Mouse (Mus musculus) C2C12 (cell line): Measurements from ENCODE around the gene 1700007K13Rik. TPM values are rescaled to one million over a fixed set of nuclear protein-coding genes. Genes with fewer than 3 reads are reported as not detected.
A peak's percentile ranks its signal among the peaks of the same experiment; 100 is the strongest.

Experiments
- H3K27me3 ChIP-seq: one replicate; pipeline ENCODE4 v1.6.1; 2011; ENCODE audit not compliant: control insufficient read depth, insufficient read depth, insufficient read length
- H3K36me3 ChIP-seq: one replicate; pipeline ENCODE4 v1.6.1; 2011; ENCODE audit not compliant: control insufficient read depth, insufficient read depth
- H3K4me3 ChIP-seq: one replicate; pipeline ENCODE4 v1.5.1; 2011; ENCODE audit warnings: mild to moderate bottlenecking, control low read depth; ENCODE audit not compliant: poor library complexity, insufficient read depth, severe bottlenecking
- H3K79me2 ChIP-seq: one replicate; pipeline ENCODE4 v1.6.1; 2011; ENCODE audit not compliant: control insufficient read depth, insufficient read depth
- H3K79me3 ChIP-seq: one replicate; pipeline ENCODE4 v1.6.1; 2011; ENCODE audit warnings: low read depth, control low read depth
- H3ac ChIP-seq: one replicate; pipeline ENCODE3; 2011; ENCODE audit warnings: low read depth; ENCODE audit not compliant: control insufficient read depth, insufficient read length
- CEBPB ChIP-seq: IDR thresholded peaks from one replicate; pipeline ENCODE4 v1.6.1; 2011; ENCODE audit warnings: low read depth, mild to moderate bottlenecking, control low read depth, moderate library complexity
- CTCF ChIP-seq: IDR thresholded peaks from one replicate; pipeline ENCODE4 v1.5.1; 2011; ENCODE audit not compliant: control insufficient read depth, insufficient read depth, insufficient read length
- FOSL1 ChIP-seq: IDR thresholded peaks from one replicate; pipeline ENCODE4 v1.8.0; 2011; ENCODE audit warnings: mild to moderate bottlenecking, low read length; ENCODE audit not compliant: poor library complexity, insufficient read depth, severe bottlenecking
- MAX ChIP-seq: IDR thresholded peaks from one replicate; pipeline ENCODE4 v1.6.1; 2011; ENCODE audit warnings: mild to moderate bottlenecking, control low read depth
- MYOD1 ChIP-seq: IDR thresholded peaks from one replicate; pipeline ENCODE4 v1.6.1; 2011; ENCODE audit warnings: low read depth; ENCODE audit not compliant: control insufficient read depth, insufficient read length
- MYOG ChIP-seq: IDR thresholded peaks from one replicate; pipeline ENCODE4 v1.6.1; 2011; ENCODE audit not compliant: control insufficient read depth, insufficient read length; ENCODE audit errors: extremely low read depth
- USF1 ChIP-seq: IDR thresholded peaks from one replicate; pipeline ENCODE4 v1.6.1; 2011; ENCODE audit warnings: low read depth, mild to moderate bottlenecking, control low read depth, moderate library complexity
- polyA plus RNA-seq: library from polyadenylated mRNA; unstranded; fragments of >200 nt; fragmentation: generic; extraction: Trizol; gene quantifications from one replicate; pipeline ENCODE4 v1.2.1, GENCODE M21; 2012; ENCODE audit warnings: missing spikeins

The 1700007K13Rik gene
- polyA plus RNA-seq, 1 experiment, result 0.68 TPM

DNA sequence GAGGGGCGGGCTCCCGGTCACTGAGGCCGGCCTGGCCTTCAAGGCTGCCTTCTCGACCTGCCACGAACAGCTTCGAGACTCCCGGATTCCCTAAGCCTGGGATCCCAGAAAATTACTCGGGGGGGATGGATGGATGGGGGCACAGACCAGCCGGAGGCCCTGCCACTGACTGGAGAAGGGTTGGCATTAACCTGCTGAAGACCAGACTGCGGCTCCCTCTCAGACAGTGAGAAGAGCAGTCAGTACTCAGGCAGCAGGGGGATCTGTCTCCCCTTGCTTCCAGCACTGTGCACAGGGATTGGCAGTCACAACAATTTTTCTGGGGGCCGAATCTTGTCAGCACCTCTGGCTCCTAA, 18.8 kb downstream of the 1700007K13Rik start:
- Histone ChIP-seq H3K4me3 (no peak overlapping the region), H3K79me3 (no peaks in the 10 kb centered on the region), H3ac (no peak overlapping the region), H3K36me3 (no peaks in the 10 kb centered on the region), H3K27me3 (peaks cover 76% of the 10 kb centered on the region), H3K79me2 (no peaks in the 10 kb centered on the region)
- TF ChIP-seq CEBPB, result no peak
- no peak for TF ChIP-seq MYOD1
- no peak for TF ChIP-seq MAX
- TF ChIP-seq MYOG, result no peak

DNA sequence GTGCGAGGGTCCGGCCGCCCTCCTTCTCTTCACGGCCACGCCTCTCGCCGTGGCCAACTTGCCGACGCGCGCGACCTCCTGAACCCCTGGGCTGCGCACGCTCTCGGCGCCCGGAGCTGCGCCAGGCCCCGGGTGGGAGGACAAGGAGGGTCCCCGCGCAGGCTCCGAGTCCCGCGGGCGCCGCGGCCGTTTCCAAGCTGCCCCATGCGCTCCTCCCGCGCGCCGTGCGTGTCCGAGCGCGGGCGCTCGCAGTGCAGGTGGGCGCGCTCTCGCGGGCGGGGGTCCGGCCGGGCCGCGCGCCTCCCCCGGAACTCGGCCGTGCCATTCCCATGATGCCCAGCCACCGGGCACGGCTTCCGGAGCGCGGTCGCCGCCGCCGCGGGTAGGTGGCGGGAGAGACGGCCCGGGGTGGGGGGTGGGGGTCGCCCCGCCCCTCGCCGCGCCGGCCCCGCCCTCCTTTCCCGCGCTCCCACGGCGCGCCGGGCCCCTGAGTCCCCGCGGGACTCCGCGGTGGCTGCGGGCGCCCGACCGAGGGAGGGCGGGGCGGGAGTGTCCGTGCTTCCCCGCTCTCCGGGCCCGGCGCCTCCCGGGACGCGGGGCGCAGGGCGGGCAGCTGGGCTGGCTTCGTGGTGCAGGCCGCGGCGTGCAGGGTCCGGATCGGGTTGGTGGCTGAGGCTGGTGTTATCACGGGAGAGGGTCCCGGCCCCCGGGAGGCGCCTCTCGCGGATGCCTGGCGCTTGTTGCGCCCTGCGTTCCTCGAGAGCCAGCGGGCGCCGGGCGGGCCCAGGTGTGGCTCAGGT, 19.4 kb downstream of the 1700007K13Rik start, which contains the start of gene Ppp1r26:
TSS of gene Ppp1r26 (plus strand) at position 286 of the 800 bp plus-strand sequence.
- no peaks in the 10 kb centered on the region for H3K79me2 ChIP-seq
- no peaks in the 10 kb centered on the region for H3K79me3 ChIP-seq
- no peaks in the 10 kb centered on the region for H3K36me3 ChIP-seq
- TF ChIP-seq CTCF, result no peak
- no peak for TF ChIP-seq CEBPB
- TF ChIP-seq MYOG, result no peak
- TF ChIP-seq MAX, result no peak
- TF ChIP-seq MYOD1, result no peak
- no peak for TF ChIP-seq FOSL1
- TF ChIP-seq USF1, result no peak
- peaks cover 70% of the 10 kb centered on the region for H3K27me3 ChIP-seq
- H3ac ChIP-seq, result peak within 1 kb of the TSS; percentile 54
- no peak within 1 kb of the TSS for H3K4me3 ChIP-seq

DNA sequence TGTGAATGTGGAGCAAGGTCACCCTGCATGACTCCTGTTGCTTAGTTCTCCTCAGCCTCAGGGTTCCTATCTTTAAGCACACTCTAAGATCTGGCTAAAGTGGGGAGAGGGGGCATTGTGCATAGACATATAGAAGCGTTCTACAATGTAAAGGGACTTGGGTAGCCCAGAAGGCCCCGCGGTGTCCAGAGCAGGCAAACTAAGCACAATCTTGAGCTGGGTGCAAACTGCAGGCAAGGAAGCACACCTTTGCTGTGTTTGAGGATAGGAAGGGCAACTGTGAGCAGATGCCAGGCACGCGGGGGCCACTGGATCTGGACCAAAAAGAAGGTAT, 20.0 kb downstream of the 1700007K13Rik start:
- H3K27me3 ChIP-seq, result peaks cover 65% of the 10 kb centered on the region
- H3K79me3 ChIP-seq, result no peaks in the 10 kb centered on the region
- H3K36me3 ChIP-seq, result no peaks in the 10 kb centered on the region
- H3ac ChIP-seq, result no peak overlapping the region
- no peak overlapping the region for H3K4me3 ChIP-seq
- TF ChIP-seq USF1 (no peak), MYOG (no peak), MAX (no peak), CEBPB (no peak), MYOD1 (no peak), CTCF (no peak), FOSL1 (no peak)
- H3K79me2 ChIP-seq, result no peaks in the 10 kb centered on the region

- H3K36me3 ChIP-seq, result no peaks in the 10 kb centered on the region
- no peak overlapping the region for H3K4me3 ChIP-seq
- H3K79me3 ChIP-seq, result no peaks in the 10 kb centered on the region
- TF ChIP-seq FOSL1 (no peak), MYOD1 (no peak), CEBPB (no peak), USF1 (no peak), MAX (no peak), MYOG (no peak), CTCF (no peak)
- H3K27me3 ChIP-seq, result peaks cover 58% of the 10 kb centered on the region
- H3ac ChIP-seq, result no peak overlapping the region
- H3K79me2 ChIP-seq, result no peaks in the 10 kb centered on the region
Measured at GRCm38 (mm10) chr2:28445082-28445481, 21.1 kb downstream of the 1700007K13Rik start.

DNA sequence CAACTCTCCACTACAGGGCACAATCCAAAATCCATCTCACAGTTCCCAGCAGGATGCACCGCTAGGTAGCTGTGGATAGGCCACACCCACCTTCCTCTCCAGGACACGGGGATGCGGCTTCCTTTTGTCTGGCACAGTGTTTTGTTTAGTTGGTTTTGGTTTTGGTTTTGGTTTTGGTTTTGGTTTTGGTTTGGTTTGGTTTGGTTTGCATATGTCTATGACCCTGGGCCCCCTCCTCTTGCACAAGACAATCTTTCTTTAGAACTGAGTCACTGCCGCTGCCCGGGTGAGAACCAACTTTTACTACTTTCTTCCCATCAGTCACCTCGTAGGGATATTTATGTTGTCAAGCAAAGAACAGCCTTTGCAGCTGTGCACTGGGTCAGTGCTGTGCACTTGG, 25.3 kb downstream of the 1700007K13Rik start:
- H3ac ChIP-seq, result no peak overlapping the region
- no peaks in the 10 kb centered on the region for H3K79me2 ChIP-seq
- peaks cover 22% of the 10 kb centered on the region for H3K27me3 ChIP-seq

DNA sequence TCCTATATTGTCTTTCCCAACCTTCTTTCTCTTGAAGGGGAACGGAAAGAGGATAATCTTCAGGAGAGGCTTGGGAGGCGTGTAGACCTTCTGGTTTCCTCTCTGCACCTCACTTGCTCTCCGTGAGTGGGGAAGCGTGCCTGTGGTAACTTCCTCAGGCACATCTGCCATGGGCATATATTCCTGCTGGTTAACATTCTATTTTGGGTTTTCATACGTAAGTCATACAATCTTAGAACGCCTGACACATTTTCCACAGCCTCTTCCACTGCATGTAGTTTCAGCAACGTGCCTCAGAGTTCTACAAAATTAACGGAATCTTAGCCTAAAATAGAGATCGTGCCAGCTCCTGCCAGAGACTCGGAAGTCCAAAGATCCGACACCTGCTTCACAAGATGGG, 30.7 kb downstream of the 1700007K13Rik start:
- H3K79me2 ChIP-seq, result no peaks in the 10 kb centered on the region
- TF ChIP-seq MYOD1, result no peak
- no peak for TF ChIP-seq MAX
- no peak for TF ChIP-seq CEBPB
- no peak for TF ChIP-seq CTCF
- no peak for TF ChIP-seq MYOG
- TF ChIP-seq FOSL1, result no peak
- no peak for TF ChIP-seq USF1
- H3K4me3 ChIP-seq, result no peak overlapping the region
- H3K27me3 ChIP-seq, result peaks cover 15% of the 10 kb centered on the region
- H3ac ChIP-seq, result no peak overlapping the region
- no peaks in the 10 kb centered on the region for H3K79me3 ChIP-seq
- H3K36me3 ChIP-seq, result no peaks in the 10 kb centered on the region

More for the DNA sequence above, 25.3 kb downstream of the 1700007K13Rik start:
- H3K79me3 ChIP-seq, result no peaks in the 10 kb centered on the region
- TF ChIP-seq MYOD1 (no peak), CTCF (no peak), CEBPB (no peak), MAX (no peak), MYOG (no peak), FOSL1 (no peak), USF1 (no peak)
- no peaks in the 10 kb centered on the region for H3K36me3 ChIP-seq
- H3K4me3 ChIP-seq, result no peak overlapping the region
